Mouse (Mus musculus) 3T3-L1 (cell line): ENCODE results near the gene Nhlrc4.
A peak's percentile ranks its signal among the peaks of the same experiment; 100 is the strongest.

ENCODE experiments used
- DNase-seq: peaks from one replicate; pipeline ENCODE4 v3.0.0-alpha.2; 2015; ENCODE audit warnings: low read depth, low spot score

The Nhlrc4 gene

DNA sequence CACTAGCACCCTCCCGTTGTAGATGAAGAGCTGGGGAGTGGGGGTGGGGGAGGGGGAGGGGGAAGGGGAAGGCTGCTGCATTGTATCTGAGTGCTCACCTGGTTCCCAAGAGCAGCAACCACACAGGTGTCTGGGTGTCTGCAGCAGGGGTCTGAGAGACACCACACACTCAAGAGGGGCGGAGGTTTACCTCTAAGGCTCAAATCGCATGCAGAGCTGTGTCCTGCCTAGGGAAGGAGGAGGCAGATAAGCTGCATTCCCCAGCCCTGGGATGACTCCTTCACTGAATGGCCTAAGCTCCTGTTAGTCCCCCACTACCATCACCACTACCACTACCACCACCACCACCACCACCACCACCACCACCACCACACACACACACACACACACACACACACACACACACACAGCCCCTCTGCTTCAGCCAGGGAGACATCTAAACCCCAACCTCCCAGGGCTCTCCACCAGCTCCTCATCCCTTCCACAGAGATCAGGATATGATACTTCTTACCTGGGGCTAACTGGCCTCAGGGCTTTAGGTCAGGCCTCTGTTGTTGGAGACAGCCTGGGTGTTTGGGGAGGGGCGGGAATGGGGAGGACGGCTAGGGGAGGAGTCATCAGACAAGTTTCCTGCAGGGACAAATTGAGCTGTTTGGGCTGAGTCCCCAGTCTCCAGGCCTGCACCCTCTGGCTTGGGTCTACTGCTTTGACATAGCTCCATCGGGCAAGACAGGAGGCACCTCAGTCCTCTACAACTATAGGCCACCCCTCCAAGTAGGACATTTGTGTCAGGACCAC, at the start of gene Nhlrc4, which contains the start of gene Pigq:
Gene Nhlrc4 (minus strand): TSS at position 596 of the 798 bp plus-strand sequence.
Gene Pigq (minus strand): TSS at position 571 of the 798 bp plus-strand sequence.
- no peak for DNase-seq

DNA sequence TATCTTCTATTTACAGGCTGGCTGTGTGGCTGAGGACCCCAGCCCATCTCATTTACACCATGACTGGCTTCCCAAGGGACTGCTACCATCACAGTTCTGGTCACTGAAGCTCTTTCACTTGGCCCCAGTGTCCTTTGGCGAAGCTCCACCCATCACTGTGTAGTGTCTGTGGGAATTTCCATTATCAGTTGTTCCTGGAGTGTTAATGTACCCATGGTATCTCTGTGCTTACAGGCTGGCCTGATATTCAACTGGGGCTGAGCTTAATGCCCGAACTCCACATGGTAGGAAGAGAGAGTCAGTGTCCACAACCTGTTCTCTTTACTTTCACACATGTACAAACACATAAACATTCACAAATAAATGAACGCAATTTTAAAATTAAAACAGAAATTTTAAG, 48.7 kb upstream of the Nhlrc4 start:
- DNase-seq, result no peak

DNA sequence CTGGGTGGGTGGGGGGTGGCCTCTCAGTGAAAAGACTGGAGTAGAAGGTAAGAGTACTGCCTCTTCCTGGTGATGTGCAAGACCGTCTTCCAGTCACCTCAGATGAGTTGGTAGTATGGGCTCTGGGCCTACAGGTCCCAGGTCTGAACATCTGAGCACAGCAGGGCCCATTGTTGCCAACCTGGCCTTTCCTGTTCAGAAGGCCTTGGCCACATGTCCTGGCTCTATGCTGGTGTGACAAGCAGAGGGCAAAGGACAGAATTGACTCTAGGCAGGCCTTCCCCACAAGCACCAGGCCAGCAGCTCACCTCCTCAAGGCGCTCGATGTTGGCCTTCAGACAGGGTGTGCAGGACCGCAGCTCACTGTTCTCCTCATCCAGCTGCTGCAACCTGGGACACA, 47.5 kb upstream of the Nhlrc4 start:
- no peak for DNase-seq

DNA sequence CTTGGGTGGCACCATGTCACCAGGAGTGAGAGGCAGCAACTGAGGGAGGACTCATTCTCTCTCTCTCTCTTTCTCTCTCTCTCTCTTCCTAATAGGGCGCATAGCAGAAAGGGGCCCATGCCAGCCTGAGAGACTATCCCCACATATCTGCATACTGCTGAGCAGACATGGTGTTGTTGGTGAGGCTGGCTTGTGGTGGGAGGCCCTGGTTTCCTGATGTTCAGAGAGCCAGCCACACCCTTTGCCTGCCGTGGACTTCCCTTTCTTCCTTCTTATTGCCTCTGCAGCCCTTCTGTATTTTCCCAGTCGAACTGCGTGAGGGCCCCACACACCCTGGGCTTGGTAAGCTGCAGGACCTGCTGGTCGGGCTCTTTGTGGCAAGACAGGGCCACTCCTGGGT, 45.6 kb upstream of the Nhlrc4 start:
- no peak for DNase-seq

DNA sequence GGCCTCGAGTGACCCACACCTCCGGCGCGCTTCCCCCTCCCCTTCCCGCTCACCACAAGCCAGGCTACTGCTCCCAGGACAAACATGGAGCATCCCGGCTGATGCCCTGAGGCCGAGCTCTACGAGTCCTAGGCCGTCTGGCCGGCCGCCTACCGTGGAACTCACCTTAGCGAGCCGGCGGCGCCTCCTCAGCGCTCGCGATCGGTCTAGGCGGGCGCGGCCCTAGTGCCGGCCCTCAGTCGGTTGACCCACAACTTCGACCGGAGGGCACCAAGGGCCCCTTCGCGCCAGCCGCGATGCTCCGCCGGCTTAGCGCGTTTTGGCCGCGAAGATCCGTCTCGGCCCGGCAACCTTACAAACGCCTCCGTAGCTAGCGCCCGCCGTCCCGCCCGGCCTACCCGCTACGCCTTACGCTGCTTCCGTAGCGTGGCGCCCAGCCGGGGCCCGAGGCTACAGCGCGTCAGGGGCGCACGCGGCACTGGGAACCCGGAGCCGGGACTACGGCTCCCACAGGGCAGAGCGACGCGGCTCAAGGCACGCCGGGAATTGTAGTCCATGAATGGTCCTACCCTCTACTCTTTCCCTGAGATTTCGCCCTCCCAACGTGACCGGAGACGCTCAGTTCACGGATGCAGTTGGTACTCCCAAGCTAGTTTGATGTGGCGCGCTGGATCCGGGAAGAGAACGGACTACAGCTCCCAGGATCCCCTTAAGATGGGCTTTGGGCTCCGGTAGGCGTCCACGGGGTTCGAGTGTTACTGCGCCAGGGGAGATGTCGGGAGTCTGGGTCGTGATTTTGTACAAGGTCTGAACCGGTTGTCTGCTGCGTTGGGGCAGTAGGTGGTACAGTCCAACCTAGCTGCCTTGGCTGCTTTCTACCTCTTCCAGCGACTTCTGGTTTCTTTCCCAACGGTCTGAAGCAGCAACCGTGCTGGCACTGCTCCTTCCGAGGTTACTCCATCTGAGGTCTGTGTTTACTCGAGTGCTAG, 40.8 kb upstream of the Nhlrc4 start, which contains the start of gene Capn15:
Gene Capn15 (minus strand): TSS at position 491 of the 989 bp plus-strand sequence.
- peak; percentile 99 for DNase-seq

DNA sequence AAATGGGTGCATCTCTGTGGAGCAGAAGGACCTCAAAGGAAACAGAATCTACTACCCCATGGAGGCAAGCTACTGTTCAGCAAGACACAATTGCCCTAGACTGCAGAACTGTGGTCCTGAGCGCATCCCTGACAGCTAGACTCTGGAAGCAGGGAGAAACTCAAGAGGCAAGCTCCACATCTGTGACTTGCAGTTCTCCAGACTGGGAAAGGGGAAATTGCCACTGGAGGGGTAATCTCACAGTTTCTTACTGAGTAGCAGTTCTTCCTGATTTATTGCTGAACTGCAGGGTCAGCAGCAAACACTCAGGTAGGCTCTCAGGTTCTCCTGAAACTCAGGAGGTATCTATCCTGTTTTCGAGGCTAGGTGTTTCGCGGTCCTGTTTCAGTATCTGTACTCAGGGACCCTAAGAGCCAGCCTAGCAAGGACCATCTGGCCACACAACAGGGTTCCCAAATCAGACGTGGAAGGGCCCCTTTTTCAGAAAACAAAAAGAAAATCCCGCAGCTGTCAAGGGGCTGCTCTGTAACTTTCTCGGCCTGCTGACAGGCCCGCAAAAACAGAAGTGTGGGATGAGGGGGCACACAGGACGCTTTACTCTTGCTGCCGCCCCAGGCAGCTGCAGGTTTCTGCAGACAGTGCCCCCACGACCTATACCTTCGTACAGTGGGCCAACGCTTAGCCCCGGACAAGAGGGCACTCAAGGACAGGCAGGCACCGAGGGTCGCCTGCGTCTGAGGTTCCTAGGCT, 40.0 kb upstream of the Nhlrc4 start:
- peak; percentile 43 for DNase-seq

DNA sequence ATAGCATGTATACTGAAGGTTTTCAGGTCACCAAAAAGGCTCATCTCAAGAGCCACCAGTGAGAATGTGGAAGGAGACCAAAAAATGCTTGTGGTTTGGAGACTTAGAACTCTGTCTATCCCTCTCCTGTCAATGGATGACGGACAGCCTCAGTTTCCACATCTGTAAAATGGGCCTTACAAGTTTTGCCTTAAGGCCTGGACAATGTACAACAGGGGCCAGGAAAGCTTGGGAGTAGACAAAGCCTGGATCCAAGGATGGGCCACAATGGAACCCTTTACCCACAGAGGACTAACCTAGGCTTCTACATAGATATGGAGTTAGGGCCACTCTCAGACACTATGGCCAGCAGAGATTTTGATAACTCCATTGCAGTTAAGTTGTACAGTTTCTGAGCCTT, 39.3 kb upstream of the Nhlrc4 start:
- DNase-seq, result no peak

DNA sequence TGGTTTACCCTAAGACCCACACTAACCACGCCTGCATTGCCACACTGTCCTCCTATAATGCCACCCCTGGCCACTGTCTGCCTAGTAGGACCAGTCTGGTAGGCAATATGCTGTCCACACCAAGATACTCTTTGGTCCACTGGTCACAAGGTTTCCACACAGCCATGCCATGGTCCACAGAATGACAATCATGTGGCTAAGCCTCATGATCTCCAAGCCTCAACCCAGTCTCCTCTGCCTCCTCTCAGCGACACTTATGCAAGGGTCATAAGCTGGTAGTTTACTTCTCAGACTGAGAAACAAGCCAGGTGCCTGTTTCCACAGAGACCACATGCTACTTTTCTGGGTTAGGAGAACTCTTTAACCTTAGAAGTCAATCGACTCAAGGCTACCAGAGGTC, 38.2 kb upstream of the Nhlrc4 start:
- no peak for DNase-seq

DNA sequence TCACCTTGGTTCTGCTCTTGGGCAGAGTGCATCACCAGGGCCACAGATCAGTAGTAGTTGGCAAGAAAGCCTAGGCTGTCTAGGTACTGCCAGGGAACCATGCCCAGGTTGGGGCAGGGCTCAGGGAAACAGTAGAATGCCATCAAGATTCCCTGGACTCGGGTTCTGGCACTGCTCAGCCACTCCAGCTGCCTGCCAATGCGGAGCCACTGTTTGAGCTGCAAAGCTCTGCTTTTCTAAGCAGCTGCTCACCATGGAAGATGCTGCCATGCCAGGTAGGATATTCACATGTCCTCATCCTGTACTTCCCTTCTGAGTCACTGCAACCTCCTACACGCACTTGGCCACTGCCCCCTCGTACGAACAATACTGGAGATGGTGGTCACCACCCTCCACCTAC, 36.1 kb upstream of the Nhlrc4 start:
- DNase-seq, result no peak

DNA sequence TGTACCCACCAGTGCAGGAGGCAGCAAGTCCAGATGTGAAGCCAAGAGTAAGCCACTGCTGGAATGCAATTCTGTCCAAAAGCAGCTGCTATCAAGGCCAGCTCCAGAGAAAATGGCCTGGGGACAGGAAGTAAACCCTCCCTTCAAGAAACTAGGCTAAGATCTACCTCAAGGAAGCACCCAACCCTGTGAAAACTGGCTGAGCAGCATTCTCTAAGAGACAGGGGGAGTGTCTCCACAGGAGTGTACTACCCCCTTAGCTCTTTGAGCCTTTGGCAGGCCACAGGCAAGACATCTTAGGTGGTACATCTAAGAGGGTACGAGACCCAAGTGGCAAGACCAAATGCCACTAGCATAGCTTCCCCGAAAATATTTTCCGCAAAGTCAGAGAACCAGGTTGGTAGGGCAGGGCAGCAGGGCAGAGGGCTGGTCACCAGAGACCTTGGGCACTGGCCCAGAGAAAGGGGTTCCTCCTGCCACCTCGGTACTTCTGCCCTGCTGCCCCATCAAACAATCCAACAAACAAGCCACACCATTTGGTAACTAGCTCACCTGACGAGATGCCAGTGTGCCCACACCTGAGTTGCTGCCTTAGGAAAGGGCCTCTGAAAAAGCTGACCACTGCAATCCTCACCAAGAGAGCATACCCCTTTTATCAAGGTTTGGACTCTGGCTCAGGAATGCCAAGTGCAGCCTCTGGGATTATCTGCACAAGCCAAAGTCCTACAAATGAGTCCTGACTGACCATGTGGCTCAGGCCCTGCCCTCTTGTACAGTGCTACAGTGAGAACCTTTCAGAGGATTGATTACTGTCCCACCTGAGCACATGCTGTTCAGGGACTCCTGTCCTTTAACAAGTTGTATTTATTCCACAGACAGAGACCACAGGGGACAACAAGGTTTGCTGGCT, 35.3 kb upstream of the Nhlrc4 start:
- no peak for DNase-seq

DNA sequence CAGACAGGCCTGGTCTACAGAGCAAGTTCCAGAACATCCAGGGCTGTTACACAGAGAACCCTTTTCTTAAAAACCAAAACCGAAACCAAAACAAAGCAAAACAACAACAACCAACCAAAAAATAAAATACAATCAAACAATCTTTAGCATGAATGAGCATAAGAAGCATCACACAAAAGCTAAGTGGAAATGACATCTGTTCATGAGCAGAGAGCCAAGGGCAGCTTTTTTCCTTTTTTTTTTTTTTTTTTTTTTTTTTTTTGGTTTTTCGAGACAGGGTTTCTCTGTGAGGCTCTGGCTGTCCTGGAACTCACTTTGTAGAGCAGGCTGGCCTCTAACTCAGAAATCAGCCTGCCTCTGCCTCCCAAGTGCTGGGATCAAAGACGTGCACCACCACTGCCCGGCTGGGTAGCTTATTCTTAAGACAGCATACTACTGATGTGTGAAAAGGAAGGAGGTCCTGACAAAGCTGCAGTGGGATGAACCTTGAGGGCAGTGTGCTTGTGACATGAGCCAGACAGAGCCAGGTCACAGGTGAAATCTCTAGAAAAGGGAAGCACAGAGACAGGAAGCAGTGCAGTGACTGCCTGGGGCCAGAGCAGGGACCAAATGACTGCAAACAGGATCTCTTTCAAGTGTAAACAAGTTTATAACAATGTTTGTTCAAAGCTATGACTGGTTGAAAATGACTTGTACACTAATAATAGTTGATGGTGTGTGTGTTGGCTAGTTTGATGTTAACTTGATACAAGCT, 26.4 kb upstream of the Nhlrc4 start:
- no peak for DNase-seq

DNA sequence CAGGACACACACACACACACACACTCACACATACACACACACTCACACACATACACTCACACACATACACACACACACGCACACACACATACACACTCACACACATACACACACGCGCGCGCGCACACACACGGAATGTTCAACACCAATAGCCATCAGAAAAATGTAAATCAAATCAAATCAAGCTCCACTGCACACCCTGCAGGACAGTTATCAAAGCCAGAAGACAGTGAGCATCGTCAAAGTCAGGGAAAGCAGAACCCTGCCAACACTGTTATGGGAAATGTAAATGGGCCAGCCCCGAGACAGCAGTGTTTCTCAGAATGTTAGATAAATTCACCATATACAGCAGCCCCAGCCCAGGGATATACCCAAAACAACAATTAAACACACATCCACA, 25.7 kb upstream of the Nhlrc4 start:
- peak; percentile 33 for DNase-seq

DNA sequence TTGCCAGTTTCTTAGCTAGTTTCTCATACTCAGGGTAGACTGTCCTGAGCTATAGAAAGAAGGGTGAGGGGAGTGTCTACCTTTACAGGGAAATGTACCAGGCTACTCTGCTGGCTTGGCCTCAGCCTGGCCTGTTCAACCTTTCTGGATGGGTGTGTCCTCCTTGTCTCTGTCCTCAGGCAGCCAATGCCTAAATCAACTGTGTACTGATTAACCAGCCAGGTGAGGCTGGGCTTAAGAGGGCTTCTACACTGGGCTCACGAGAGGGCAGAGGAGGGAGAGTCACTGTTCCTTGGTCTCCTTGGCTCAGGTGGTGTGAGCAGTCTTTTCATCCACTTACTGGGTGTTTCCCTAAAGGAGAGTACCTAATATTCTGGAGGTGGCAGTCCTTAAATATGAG, 23.4 kb upstream of the Nhlrc4 start:
- DNase-seq, result no peak

DNA sequence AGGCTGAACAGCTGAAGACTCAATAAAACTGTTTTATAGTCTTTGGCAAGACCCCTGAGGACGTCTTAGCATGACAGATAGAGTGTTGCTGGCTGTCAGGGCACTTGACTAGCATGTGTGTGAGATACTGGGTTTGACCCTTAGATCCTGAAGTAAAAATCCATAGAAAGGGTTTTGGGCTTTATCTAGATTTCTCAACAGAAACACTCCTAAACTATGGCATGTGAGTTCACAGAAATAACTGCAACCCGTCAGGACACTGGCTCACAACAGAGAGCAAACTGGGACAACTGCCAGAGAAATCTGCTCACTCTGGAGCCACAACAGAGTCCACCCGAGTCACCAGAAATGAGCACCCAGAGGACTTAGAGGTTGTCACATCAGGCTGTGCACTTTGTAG, 22.9 kb upstream of the Nhlrc4 start:
- DNase-seq, result peak; percentile 34

DNA sequence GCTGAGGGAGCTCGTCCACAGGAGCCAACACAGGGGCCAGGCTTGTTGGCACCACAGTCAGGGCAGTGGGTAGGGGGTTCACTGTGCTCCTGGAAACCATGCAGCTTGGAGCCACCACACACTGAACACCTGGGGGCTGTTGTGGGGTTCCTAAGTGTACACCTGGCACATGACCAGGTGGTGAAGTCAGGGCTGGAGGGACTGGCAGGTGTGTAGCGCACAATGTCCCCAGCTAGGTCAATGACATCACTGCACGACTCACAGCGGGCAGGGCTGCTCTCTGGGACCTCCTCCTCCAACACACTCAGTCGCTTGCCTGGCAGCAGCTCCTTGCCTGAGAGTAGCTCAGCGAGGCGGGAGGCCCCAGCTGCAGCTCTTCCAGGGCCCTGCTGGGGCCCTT, 19.5 kb upstream of the Nhlrc4 start:
- no peak for DNase-seq

DNA sequence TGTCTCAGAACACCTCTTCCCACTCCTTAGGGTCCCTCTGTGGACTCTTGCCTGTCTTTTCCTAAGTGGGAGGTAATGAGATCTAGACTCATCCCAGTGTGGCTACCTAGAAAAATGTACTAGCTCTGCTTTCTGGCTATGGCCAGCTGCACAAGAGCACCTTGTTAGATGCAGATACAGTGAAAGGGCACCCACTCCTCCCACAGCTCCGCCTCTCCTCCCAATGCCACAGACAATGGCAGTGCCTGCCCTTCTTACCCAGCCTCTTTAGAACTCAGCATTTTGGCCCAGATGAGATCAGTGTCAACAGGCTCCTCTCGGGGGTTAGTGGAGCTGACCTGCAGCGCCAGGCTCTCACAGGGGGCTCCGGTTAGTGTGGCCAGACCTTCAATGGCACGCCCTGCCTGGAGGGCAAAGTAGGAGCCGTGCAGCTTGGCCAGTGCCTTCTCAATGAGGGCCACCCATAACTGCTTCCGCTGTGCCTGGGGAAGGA, 17.7 kb upstream of the Nhlrc4 start:
- DNase-seq, result no peak

DNA sequence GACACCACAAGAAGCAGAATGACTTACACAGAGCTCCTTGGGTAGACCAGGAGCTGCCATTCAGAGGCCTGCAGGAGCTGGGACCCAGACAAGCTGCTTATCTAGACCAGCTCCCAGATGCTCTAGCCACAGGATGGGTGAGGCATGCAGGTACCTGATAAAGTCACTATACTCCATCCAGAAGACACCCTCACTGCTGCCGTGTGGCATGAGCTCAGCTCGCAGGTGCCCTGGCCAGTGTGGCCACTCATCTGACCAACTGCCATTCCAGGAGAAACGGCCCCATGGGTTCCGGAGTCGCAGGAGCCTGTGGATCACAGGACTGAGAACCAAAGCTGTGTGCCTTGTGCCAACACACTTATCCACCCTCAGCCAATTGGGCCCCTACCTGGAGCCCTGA, 16.8 kb upstream of the Nhlrc4 start:
- no peak for DNase-seq

DNA sequence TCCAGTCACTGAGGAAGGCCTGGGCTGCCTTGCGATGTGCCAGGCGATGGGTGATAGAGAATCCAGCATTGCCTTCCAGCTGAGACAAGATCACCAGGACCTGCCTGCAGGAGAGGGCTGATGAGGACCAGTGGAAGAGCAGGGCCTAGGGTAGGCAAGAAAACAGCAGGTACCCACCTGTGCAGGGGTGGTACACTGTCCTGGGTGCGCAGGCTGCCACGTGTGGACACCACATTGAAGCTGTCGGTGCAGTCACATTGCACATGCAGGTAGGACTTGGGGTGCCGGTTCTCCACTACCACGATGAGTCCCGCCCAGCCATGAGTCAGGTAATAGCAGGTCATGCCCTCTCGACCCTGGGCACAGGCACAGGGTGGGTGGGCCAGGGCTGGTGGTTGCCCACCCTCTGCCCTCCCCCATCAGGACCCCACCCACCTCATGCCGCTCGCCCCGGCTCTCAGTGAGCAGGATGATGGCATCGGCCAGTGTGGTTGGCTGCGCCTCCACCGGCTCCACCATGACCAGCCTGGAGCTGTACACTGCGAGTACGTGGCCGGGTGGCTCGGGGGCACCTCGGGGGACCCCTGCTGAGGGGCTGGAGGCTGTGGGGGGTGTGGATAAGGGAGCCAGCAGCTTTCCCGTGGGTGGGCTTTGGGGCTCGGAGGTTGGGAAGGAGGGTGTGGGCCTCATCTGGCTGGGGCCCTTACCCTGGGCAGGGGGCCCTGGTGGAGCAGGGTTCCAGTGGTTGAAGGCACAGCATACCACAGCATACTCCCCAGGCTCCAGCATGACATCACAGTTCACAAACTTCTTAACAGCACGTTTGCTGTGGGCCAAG, 15.1 kb upstream of the Nhlrc4 start:
- no peak for DNase-seq
